Mouse (Mus musculus) C2C12 (cell line): ENCODE measurements around the gene Eef1akmt1.

Experiments used
- CTCF ChIP-seq: IDR thresholded peaks from one replicate; pipeline ENCODE4 v1.5.1; 2011; ENCODE audit not compliant: control insufficient read depth, insufficient read depth, insufficient read length
- MAX ChIP-seq: IDR thresholded peaks from one replicate; pipeline ENCODE4 v1.6.1; 2011; ENCODE audit warnings: mild to moderate bottlenecking, control low read depth
- MYOD1 ChIP-seq: IDR thresholded peaks from one replicate; pipeline ENCODE4 v1.6.1; 2011; ENCODE audit warnings: low read depth; ENCODE audit not compliant: control insufficient read depth, insufficient read length
- MYOG ChIP-seq: IDR thresholded peaks from one replicate; pipeline ENCODE4 v1.6.1; 2011; ENCODE audit not compliant: control insufficient read depth, insufficient read length; ENCODE audit errors: extremely low read depth

DNA sequence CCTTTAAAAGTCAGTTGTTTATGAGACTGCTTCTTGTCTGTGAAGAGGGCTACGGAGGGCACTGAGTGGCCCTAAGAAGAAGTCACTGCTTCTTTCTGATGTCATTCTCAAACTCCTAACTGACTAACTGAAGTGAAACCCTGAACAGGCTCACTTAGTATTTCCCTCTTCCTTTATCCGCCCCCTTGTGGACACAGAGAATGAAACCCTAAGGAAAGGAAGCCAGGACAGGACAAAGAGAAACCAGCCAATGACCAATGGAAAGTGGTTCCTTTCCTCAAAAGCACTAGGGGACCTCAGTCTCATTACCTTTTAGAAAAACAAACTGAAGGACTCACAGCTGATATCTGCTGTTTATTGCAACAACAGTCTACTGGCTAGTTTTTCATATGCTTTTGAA, 48.1 kb upstream of the Eef1akmt1 start:
- TF ChIP-seq CTCF (no peak), MYOG (no peak), MYOD1 (no peak), MAX (no peak)
